Mouse (Mus musculus) adrenal gland, adult 2 months (tissue): ENCODE measurements around the gene Gm20878. TPM values are rescaled to one million over a fixed set of nuclear protein-coding genes. Genes with fewer than 3 reads are reported as not detected.
"Not testable (repeated sequence)": the region's sequence is repeated elsewhere in the genome, so short reads cannot be mapped to it uniquely, and the experiment has no call there.

Experiments
- DNase-seq: peaks from one replicate; pipeline ENCODE4 v3.0.0; 2021
- long read RNA-seq: library from polyadenylated mRNA; stranded (forward); transcript quantifications from one replicate; pipeline ENCODE4 v2.0.0, GENCODE M21; 2021
- polyA plus RNA-seq: library from polyadenylated mRNA; depleted of rRNA; stranded (reverse); fragments of >200 nt; gene quantifications from 2 replicates; pipeline ENCODE4 v1.2.3, GENCODE M21; 2012; rRNA removed
- total RNA-seq, 2 experiments: library from RNA; stranded (reverse); gene quantifications; 2 replicates each; pipeline ENCODE4 v1.2.3; 2021

The Gm20878 gene
- total RNA-seq = 1 to 10 TPM; 3.8 to 4.5 TPM
- 3.3 and 4.8 TPM in 2 replicates for polyA plus RNA-seq
- long read RNA-seq = 0 reads

DNA sequence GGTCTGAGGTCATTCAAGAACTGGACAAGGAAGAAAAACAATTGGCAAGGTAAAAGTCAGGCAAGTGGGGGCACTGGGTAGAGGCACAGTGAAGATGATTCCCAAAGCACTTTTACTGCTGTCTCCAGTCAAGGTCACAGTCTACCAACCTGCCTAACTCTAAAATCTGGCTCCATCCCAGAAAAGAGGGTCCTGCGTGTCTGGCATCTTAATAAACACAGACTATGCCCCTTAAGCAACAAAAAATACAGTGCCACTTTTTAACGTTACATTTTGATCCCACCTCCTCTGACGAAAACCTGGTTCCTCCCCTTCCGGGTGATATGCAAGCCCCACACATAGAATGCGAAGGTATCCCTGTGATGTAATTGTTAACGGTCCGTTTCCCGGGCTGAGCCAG, at the start of gene Gm20878:
Gm20878 (plus strand) TSS at position 301 of the 400 bp plus-strand sequence.
- not testable (repeated sequence) for DNase-seq

DNA sequence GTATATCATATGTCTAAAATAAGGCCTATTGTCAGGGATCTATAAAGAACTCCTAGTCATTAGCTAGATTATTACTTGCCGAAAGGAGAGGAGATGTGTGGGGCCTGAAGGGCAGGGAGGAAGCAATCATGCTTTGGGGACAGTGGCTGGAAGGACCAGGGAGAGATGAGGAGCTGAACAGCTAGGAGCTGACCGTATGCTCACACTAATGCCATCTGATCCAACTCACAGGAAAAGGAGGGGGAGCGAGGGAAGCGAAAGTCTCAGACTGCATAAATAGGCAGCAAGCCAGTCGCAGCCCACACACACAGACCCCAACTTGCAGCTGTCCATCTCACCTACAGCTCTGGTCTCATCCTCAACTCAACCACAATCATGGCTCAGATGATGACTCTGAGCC, 38.1 kb upstream of the Gm20878 start, which contains the start of gene Gm21541:
Gm21541 (plus strand) TSS at position 301 of the 400 bp plus-strand sequence.
- not testable (repeated sequence) for DNase-seq

GRCm38 (mm10) chr4:41965758-41966157, 24.4 kb downstream of the Gm20878 start, which contains the start of gene Fam205a4:
TSS of gene Fam205a4 (plus strand) at chr4:41966058.
- not testable (repeated sequence) for DNase-seq

Other genes with a start within 250 kb of the Gm20878 start
- gene Cntfr, start 244.5 kb upstream of the Gm20878 start, total RNA-seq = 10 to 100 TPM; 37.6 to 62.3 TPM
- gene Cntfr, start 244.5 kb upstream of the Gm20878 start, polyA plus RNA-seq = 70.6 and 72.3 TPM in 2 replicates
- 10 to 100 TPM; 53.0 to 90.8 TPM for gene Il11ra1, start 241.6 kb upstream of the Gm20878 start, total RNA-seq
- gene Il11ra1, start 241.6 kb upstream of the Gm20878 start, polyA plus RNA-seq = 198 and 290 TPM in 2 replicates
- gene Rpp25l, start 228.0 kb upstream of the Gm20878 start, total RNA-seq = 10 to 100 TPM; 31.0 to 38.6 TPM
- gene Rpp25l, start 228.0 kb upstream of the Gm20878 start, polyA plus RNA-seq = 61.9 and 70.1 TPM in 2 replicates
- 100 to 1,000 TPM; 105 to 128 TPM for gene Dctn3, start 218.4 kb upstream of the Gm20878 start, total RNA-seq
- 51.7 and 60.7 TPM in 2 replicates for gene Dctn3, start 218.4 kb upstream of the Gm20878 start, polyA plus RNA-seq
- gene Arid3c, start 210.4 kb upstream of the Gm20878 start, total RNA-seq = not detected
- not detected in 2 replicates for gene Arid3c, start 210.4 kb upstream of the Gm20878 start, polyA plus RNA-seq
- gene Galt, start 186.3 kb upstream of the Gm20878 start, total RNA-seq = 10 to 100 TPM; 42.9 to 43.3 TPM
- gene Galt, start 186.3 kb upstream of the Gm20878 start, polyA plus RNA-seq = 113 and 117 TPM in 2 replicates
- 10 to 100 TPM; 83.8 to 86.7 TPM for gene Sigmar1, start 185.4 kb upstream of the Gm20878 start, total RNA-seq
- gene Sigmar1, start 185.4 kb upstream of the Gm20878 start, polyA plus RNA-seq = 139 and 145 TPM in 2 replicates
- 10 to 100 TPM; 31.1 to 42.7 TPM for gene Ccl27a, start 167.3 kb upstream of the Gm20878 start, total RNA-seq
- gene Ccl27a, start 167.3 kb upstream of the Gm20878 start, polyA plus RNA-seq = 74.2 and 96.3 TPM in 2 replicates
- gene Gm21541, start 38.0 kb upstream of the Gm20878 start, total RNA-seq = not detected
- not detected in 2 replicates for gene Gm21541, start 38.0 kb upstream of the Gm20878 start, polyA plus RNA-seq
- 1 to 10 TPM in 1 of 2 experiments, under 1 TPM in 1; 0.98 to 1.4 TPM for gene Fam205a4, start 24.5 kb downstream of the Gm20878 start, total RNA-seq
- gene Fam205a4, start 24.5 kb downstream of the Gm20878 start, polyA plus RNA-seq = 0.19 and 0.28 TPM in 2 replicates
- not detected for gene Gm21093, start 93.2 kb downstream of the Gm20878 start, total RNA-seq
- gene Gm21093, start 93.2 kb downstream of the Gm20878 start, polyA plus RNA-seq = 0.26 TPM in 2 replicates
- gene Gm3893, start 149.6 kb downstream of the Gm20878 start, total RNA-seq = not detected
- gene Gm3893, start 149.6 kb downstream of the Gm20878 start, polyA plus RNA-seq = not detected in 2 replicates
- gene Gm13304, start 173.2 kb downstream of the Gm20878 start, total RNA-seq = 1 to 10 TPM; 1.2 to 5.1 TPM
- gene Gm13304, start 173.2 kb downstream of the Gm20878 start, polyA plus RNA-seq = not detected in 2 replicates
- gene Gm13306, start 211.9 kb downstream of the Gm20878 start, total RNA-seq = 1 to 10 TPM; 6.6 to 8.3 TPM
- 22.3 and 31.3 TPM in 2 replicates for gene Gm13306, start 211.9 kb downstream of the Gm20878 start, polyA plus RNA-seq
- 1 to 10 TPM; 1.8 to 1.9 TPM for gene Gm13305, start 227.0 kb downstream of the Gm20878 start, total RNA-seq
- gene Gm13305, start 227.0 kb downstream of the Gm20878 start, polyA plus RNA-seq = 0.40 and 0.74 TPM in 2 replicates